28 mouse cellular contexts compared by ENCODE assay signal in genomic region chr1:182822729-182823128, GRCm38 (mm10). TPM values are rescaled to one million over a fixed set of nuclear protein-coding genes. Genes with fewer than 3 reads are reported as not detected.
DNase-seq lines count a peak whose midpoint lies in the region; ATAC-seq and TF ChIP-seq lines count a peak whose summit lies in the region.
"Had no signal": no experiment of that assay in that cellular context is flagged by ENCODE, and none has a peak within 500 bp of the region (broad histone marks: within the 10 kb centered on the region; RNA-seq: fewer than 3 reads in every experiment).

No protein-coding gene starts in this region.

- 65% methylated on average over 10 of the region's 10 CpGs for WGBS in olfactory bulb, adult 2 months

- ATAC-seq in frontal cortex, adult (ENCODE audit: low TSS enrichment), result peak; percentile 29; the same call in 1 of the 2 replicates
- ATAC-seq: activated CD4-positive, CD25-positive, alpha-beta regulatory T cell, adult 4 months; forebrain, embryonic 14.5 days; forebrain, postnatal 0 days had no signal

- no peak for DNase-seq in frontal cortex, postnatal 14 days (ENCODE audit: low spot score in 2 of 2)
- peak; percentile 20 to 25 for DNase-seq in left cerebral cortex, postnatal 25 days (ENCODE audit: low spot score in 2 of 2)
- DNase-seq in left cerebral cortex, postnatal 4 days, result no peak
- peak; percentile 36 for DNase-seq in right cerebral cortex, adult 18-20 months
- no peak for DNase-seq in right cerebral cortex, postnatal 10 days (ENCODE audit: low spot score in 2 of 2)
- DNase-seq in thymus, postnatal 4 days, result no peak
- DNase-seq: adrenal gland, adult 8-10 months; adrenal gland, postnatal 25 days; cerebellum, adult 2 months; cerebellum, adult 9-11 months; cerebellum, postnatal 25 days; forebrain, postnatal 0 days; gastrocnemius, postnatal 10 days; gastrocnemius, postnatal 36 days; heart, adult 2 months; heart, postnatal 14 days had no signal

- no peak for TF ChIP-seq CTCF in olfactory bulb, adult 2 months (IDR thresholded peaks at IDR 0.05; ENCODE audit: insufficient read depth, low read depth, low read length)

- TF ChIP-seq POLR2A in olfactory bulb, adult 2 months (IDR thresholded peaks at IDR 0.05; ENCODE audit: insufficient read depth, low read depth, low read length), result no peak

- intact Hi-C loops in left cerebral cortex, postnatal 25 days (cut with DNase I), result no loop called here
- intact Hi-C loops in left cerebral cortex, postnatal 4 days (cut with DNase I), result no loop called here

- peaks cover 18% of the 10 kb centered on the region for H3K4me1 ChIP-seq in olfactory bulb, adult 2 months (ENCODE audit: control insufficient read depth, insufficient read depth, low read length)

- H3K4me3 ChIP-seq in olfactory bulb, adult 2 months (ENCODE audit: insufficient read depth, low read depth, low read length), result no peak overlapping the region
- H3K4me3 ChIP-seq: embryonic facial prominence, embryonic 12.5 days; embryonic facial prominence, embryonic 15.5 days; heart, adult 2 months; heart, embryonic 10.5 days; heart, embryonic 13.5 days; hindbrain, embryonic 12.5 days; hindbrain, embryonic 15.5 days had no signal

- 0 out of 2 replicates have a peak overlapping the region, but pooled peaks have one; percentile 3 for H3K27ac ChIP-seq in olfactory bulb, adult 2 months (ENCODE audit: insufficient read depth, low read depth, low read length)
- H3K27ac ChIP-seq: embryonic facial prominence, embryonic 12.5 days; embryonic facial prominence, embryonic 15.5 days; heart, adult 2 months; heart, embryonic 10.5 days; heart, embryonic 13.5 days; hindbrain, embryonic 12.5 days; hindbrain, embryonic 15.5 days had no signal

RNA-seq across cellular contexts. Expression of gene Susd4, which starts 59.1 kb away (rescaled TPM):
- 100 to 1,000 TPM; 104 to 108 TPM for total RNA-seq in left cerebral cortex, postnatal 25 days (2021)
- 10 to 100 TPM; 40.2 to 49.1 TPM for total RNA-seq in left cerebral cortex, postnatal 4 days (2021)
- polyA plus RNA-seq in olfactory bulb, adult 2 months (2012; ENCODE audit: insufficient read depth, insufficient read length, low replicate concordance, missing spikeins), result not detected in 2 replicates
- total RNA-seq: common myeloid progenitor, adult 5-6 weeks; granulocyte monocyte progenitor cell, adult 5-6 weeks had no signal

Comparison
In these comparisons a context has a peak if more than half of its experiments do, and no peak if none do; other contexts are left out.
1. DNase-seq: peak in left cerebral cortex, postnatal 25 days (2 of 2) and right cerebral cortex, adult 18-20 months (single experiment); none in frontal cortex, postnatal 14 days (0 of 2), left cerebral cortex, postnatal 4 days (single experiment), right cerebral cortex, postnatal 10 days (0 of 2) and thymus, postnatal 4 days (single experiment).